Mouse (Mus musculus) forebrain, embryonic 13.5 days (tissue): Measurements from ENCODE around the gene Sipa1l1. TPM values are rescaled to one million over a fixed set of nuclear protein-coding genes. Genes with fewer than 3 reads are reported as not detected.
"Not testable (repeated sequence)": the region's sequence is repeated elsewhere in the genome, so short reads cannot be mapped to it uniquely, and the experiment has no call there.

Source experiments
- ATAC-seq: fragments of 200-750 bp; cut with Nextera tagmentation; 2 replicates; pipeline ENCODE4 v1.8.0; 2017
- H3K27ac ChIP-seq: fragments of 300-500 bp; sonication (generic); 2 replicates; pipeline ENCODE4 v1.5.1; 2015; ENCODE audit warnings: inconsistent platforms, mild to moderate bottlenecking, moderate library complexity
- H3K27me3 ChIP-seq: fragments of 300-500 bp; sonication (generic); 2 replicates; pipeline ENCODE4 v1.6.1; 2015; ENCODE audit warnings: mild to moderate bottlenecking, inconsistent platforms
- H3K36me3 ChIP-seq: fragments of 300-500 bp; sonication (generic); 2 replicates; pipeline ENCODE4 v1.6.1; 2015; ENCODE audit warnings: mild to moderate bottlenecking, inconsistent platforms; ENCODE audit not compliant: poor library complexity, severe bottlenecking
- H3K4me1 ChIP-seq: fragments of 300-500 bp; sonication (generic); 2 replicates; pipeline ENCODE4 v1.6.1; 2015; ENCODE audit warnings: inconsistent platforms
- H3K4me2 ChIP-seq: fragments of 300-500 bp; sonication (generic); 2 replicates; pipeline ENCODE4 v1.6.1; 2015; ENCODE audit warnings: inconsistent platforms, mild to moderate bottlenecking, moderate library complexity
- H3K4me3 ChIP-seq: fragments of 300-500 bp; sonication (generic); 2 replicates; pipeline ENCODE4 v1.5.1; 2015; ENCODE audit warnings: mild to moderate bottlenecking, inconsistent platforms
- H3K9ac ChIP-seq: fragments of 300-500 bp; sonication (generic); 2 replicates; pipeline ENCODE4 v1.6.1; 2015; ENCODE audit warnings: mild to moderate bottlenecking, inconsistent platforms
- H3K9me3 ChIP-seq: fragments of 300-500 bp; sonication (generic); replicated peaks from 2 replicates; pipeline ENCODE4 v1.6.1; 2016; ENCODE audit warnings: inconsistent platforms
- WGBS: fragments of 180-500 bp; shearing (Covaris S2); methylation state at CpG from one replicate; pipeline ENCODE4 v1.1.7; 2015; 5-methylcytosine and 5-hydroxymethylcytosine counted together
- polyA plus RNA-seq: library from polyadenylated mRNA; unstranded; fragments of >200 nt; fragmentation: Nextera tagmentation; extraction: Ambion mirVana; gene quantifications from 2 replicates; pipeline ENCODE4 v1.2.1, GENCODE M21; 2015

Gene Sipa1l1
- polyA plus RNA-seq, 1 experiment from 2014 or later, result 19.3 TPM

GRCm38 (mm10) chr12:82489093-82489492 is 320.0 kb downstream of the Sipa1l1 start:
- Histone ChIP-seq H3K9me3 (no peaks in the 10 kb centered on the region), H3K27me3 (no peaks in the 10 kb centered on the region), H3K4me1 (no peaks in the 10 kb centered on the region; the same call in 1 of the 2 replicates), H3K36me3 (no peaks in the 10 kb centered on the region), H3K9ac (no peak overlapping the region), H3K27ac (no peak overlapping the region), H3K4me2 (no peak overlapping the region), H3K4me3 (no peak overlapping the region)
- no peak for ATAC-seq
- 57% methylated on average over 4 of the region's 4 CpGs for WGBS

GRCm38 (mm10) chr12:82489621-82490020 is 320.5 kb downstream of the Sipa1l1 start:
- no peaks in the 10 kb centered on the region; the same call in 1 of the 2 replicates for H3K4me1 ChIP-seq
- H3K9ac ChIP-seq, result no peak overlapping the region
- H3K27ac ChIP-seq, result no peak overlapping the region
- 82% methylated on average over 7 of the region's 7 CpGs for WGBS
- no peaks in the 10 kb centered on the region for H3K27me3 ChIP-seq
- no peak overlapping the region for H3K4me2 ChIP-seq
- no peaks in the 10 kb centered on the region for H3K36me3 ChIP-seq
- no peak for ATAC-seq
- no peaks in the 10 kb centered on the region for H3K9me3 ChIP-seq
- no peak overlapping the region for H3K4me3 ChIP-seq

- WGBS, result 88% methylated on average over 9 of the region's 9 CpGs
- no peak for ATAC-seq
- no peaks in the 10 kb centered on the region for H3K4me1 ChIP-seq
- H3K4me3 ChIP-seq, result no peak overlapping the region
- no peak overlapping the region for H3K27ac ChIP-seq
- no peaks in the 10 kb centered on the region for H3K27me3 ChIP-seq
- no peak overlapping the region for H3K4me2 ChIP-seq
- no peaks in the 10 kb centered on the region for H3K36me3 ChIP-seq
- H3K9ac ChIP-seq, result no peak overlapping the region
- H3K9me3 ChIP-seq, result no peaks in the 10 kb centered on the region
Observed at GRCm38 (mm10) chr12:82492456-82492855, 323.3 kb downstream of the Sipa1l1 start.

GRCm38 (mm10) chr12:82493260-82493659 is 324.1 kb downstream of the Sipa1l1 start:
- H3K27ac ChIP-seq, H3K27me3 ChIP-seq, H3K36me3 ChIP-seq, H3K4me2 ChIP-seq, H3K9ac ChIP-seq, H3K9me3 ChIP-seq, H3K4me1 ChIP-seq, ATAC-seq, H3K4me3 ChIP-seq: not testable (repeated sequence)
- WGBS, result 30% methylated on average over 1 of the region's 1 CpGs

GRCm38 (mm10) chr12:82495936-82496335 is 326.8 kb downstream of the Sipa1l1 start:
- H3K9me3 ChIP-seq, result no peaks in the 10 kb centered on the region

GRCm38 (mm10) chr12:82497866-82498631 is 328.9 kb downstream of the Sipa1l1 start:
- Histone ChIP-seq H3K9ac (peak overlapping the region; percentile 60), H3K27ac (no peak overlapping the region), H3K9me3 (no peaks in the 10 kb centered on the region), H3K4me1 (no peaks in the 10 kb centered on the region), H3K27me3 (no peaks in the 10 kb centered on the region), H3K4me2 (peak overlapping the region; percentile 60), H3K36me3 (no peaks in the 10 kb centered on the region), H3K4me3 (peak overlapping the region; percentile 27)
- 17% methylated on average over 11 of the region's 11 CpGs for WGBS
- peak; percentile 83 for ATAC-seq

More at GRCm38 (mm10) chr12:82495936-82496335, 326.8 kb downstream of the Sipa1l1 start:
- Histone ChIP-seq H3K9ac (no peak overlapping the region), H3K36me3 (no peaks in the 10 kb centered on the region), H3K4me2 (no peak overlapping the region), H3K27ac (no peak overlapping the region), H3K27me3 (no peaks in the 10 kb centered on the region), H3K4me3 (no peak overlapping the region), H3K4me1 (no peaks in the 10 kb centered on the region)
- WGBS, result 76% methylated on average over 4 of the region's 4 CpGs
- ATAC-seq, result no peak

GRCm38 (mm10) chr12:82498701-82499100 is 329.6 kb downstream of the Sipa1l1 start:
- WGBS, result 84% methylated on average over 4 of the region's 4 CpGs

GRCm38 (mm10) chr12:82499731-82500130 is 330.6 kb downstream of the Sipa1l1 start:
- no peak for ATAC-seq
- Histone ChIP-seq H3K4me1 (no peaks in the 10 kb centered on the region), H3K27me3 (no peaks in the 10 kb centered on the region), H3K36me3 (no peaks in the 10 kb centered on the region), H3K9ac (no peak overlapping the region), H3K27ac (no peak overlapping the region), H3K4me3 (no peak overlapping the region), H3K9me3 (no peaks in the 10 kb centered on the region), H3K4me2 (no peak overlapping the region)
- WGBS, result 94% methylated on average over 5 of the region's 5 CpGs

More at GRCm38 (mm10) chr12:82498701-82499100, 329.6 kb downstream of the Sipa1l1 start:
- no peaks in the 10 kb centered on the region for H3K36me3 ChIP-seq
- no peak overlapping the region for H3K27ac ChIP-seq
- H3K4me2 ChIP-seq, result no peak overlapping the region
- no peak overlapping the region for H3K9ac ChIP-seq
- H3K4me1 ChIP-seq, result no peaks in the 10 kb centered on the region
- no peak for ATAC-seq
- no peak overlapping the region for H3K4me3 ChIP-seq
- H3K9me3 ChIP-seq, result no peaks in the 10 kb centered on the region
- H3K27me3 ChIP-seq, result no peaks in the 10 kb centered on the region
